Mouse (Mus musculus) kidney, postnatal 25 days (tissue): ENCODE results near the gene Tmco1.

Source experiments
- DNase-seq, 2 experiments: peaks; one replicate each; pipeline ENCODE4 v3.0.0; 2021; ENCODE audit warnings: mixed read lengths in 2 of 2

Tmco1 gene

GRCm38 (mm10) chr1:167308261-167309054, at the start of gene Tmco1:
TSS of gene Tmco1 (plus strand) at chr1:167308378.
- DNase-seq: peak; percentile 98 to 99

- DNase-seq: no peak
Observed at GRCm38 (mm10) chr1:167259702-167260101, 48.5 kb upstream of the Tmco1 start.

- peak; percentile 9 to 52 for DNase-seq
Observed at GRCm38 (mm10) chr1:167261750-167262149, 46.4 kb upstream of the Tmco1 start.

- no peak for DNase-seq
Observed at GRCm38 (mm10) chr1:167262489-167263041, 45.6 kb upstream of the Tmco1 start.

GRCm38 (mm10) chr1:167265366-167265765, 42.8 kb upstream of the Tmco1 start:
- no peak for DNase-seq

GRCm38 (mm10) chr1:167266720-167267119, 41.5 kb upstream of the Tmco1 start:
- DNase-seq: no peak

- DNase-seq: no peak
Observed at GRCm38 (mm10) chr1:167268360-167269063, 39.7 kb upstream of the Tmco1 start.

GRCm38 (mm10) chr1:167269350-167269811, 38.8 kb upstream of the Tmco1 start:
- DNase-seq: no peak

GRCm38 (mm10) chr1:167269856-167270270, 38.3 kb upstream of the Tmco1 start:
- DNase-seq: peak; percentile 66 to 68

- peak; percentile 20 to 59 for DNase-seq
Observed at GRCm38 (mm10) chr1:167270342-167271111, 37.7 kb upstream of the Tmco1 start.

- no peak for DNase-seq
Observed at GRCm38 (mm10) chr1:167271304-167271703, 36.9 kb upstream of the Tmco1 start.

GRCm38 (mm10) chr1:167271841-167272240, 36.3 kb upstream of the Tmco1 start:
- peak in 1 of 2 experiments; percentile 32 for DNase-seq

- no peak for DNase-seq
Observed at GRCm38 (mm10) chr1:167273380-167274163, 34.6 kb upstream of the Tmco1 start.

GRCm38 (mm10) chr1:167274646-167275390, 33.4 kb upstream of the Tmco1 start:
- DNase-seq: no peak

GRCm38 (mm10) chr1:167278395-167278794, 29.8 kb upstream of the Tmco1 start:
- no peak for DNase-seq

- DNase-seq: no peak
Observed at GRCm38 (mm10) chr1:167279160-167279715, 28.9 kb upstream of the Tmco1 start.

GRCm38 (mm10) chr1:167280061-167280460, 28.1 kb upstream of the Tmco1 start:
- no peak for DNase-seq

GRCm38 (mm10) chr1:167282112-167282511, 26.1 kb upstream of the Tmco1 start:
- no peak for DNase-seq

GRCm38 (mm10) chr1:167282768-167283167, 25.4 kb upstream of the Tmco1 start:
- DNase-seq: no peak

GRCm38 (mm10) chr1:167283441-167284257, 24.5 kb upstream of the Tmco1 start:
- DNase-seq: peak; percentile 39 to 51
